Mouse (Mus musculus) CD8-positive naive resting alpha-beta T cell, adult 57 days (primary cell): ENCODE results near the gene Ptgdr. TPM values are rescaled to one million over a fixed set of nuclear protein-coding genes. Genes with fewer than 3 reads are reported as not detected.

ENCODE experiments used
- total RNA-seq: library from RNA; stranded (reverse); gene quantifications from one replicate; pipeline ENCODE4 v1.2.4, GENCODE M21; 2023

Ptgdr gene
- total RNA-seq, result not detected

DNA sequence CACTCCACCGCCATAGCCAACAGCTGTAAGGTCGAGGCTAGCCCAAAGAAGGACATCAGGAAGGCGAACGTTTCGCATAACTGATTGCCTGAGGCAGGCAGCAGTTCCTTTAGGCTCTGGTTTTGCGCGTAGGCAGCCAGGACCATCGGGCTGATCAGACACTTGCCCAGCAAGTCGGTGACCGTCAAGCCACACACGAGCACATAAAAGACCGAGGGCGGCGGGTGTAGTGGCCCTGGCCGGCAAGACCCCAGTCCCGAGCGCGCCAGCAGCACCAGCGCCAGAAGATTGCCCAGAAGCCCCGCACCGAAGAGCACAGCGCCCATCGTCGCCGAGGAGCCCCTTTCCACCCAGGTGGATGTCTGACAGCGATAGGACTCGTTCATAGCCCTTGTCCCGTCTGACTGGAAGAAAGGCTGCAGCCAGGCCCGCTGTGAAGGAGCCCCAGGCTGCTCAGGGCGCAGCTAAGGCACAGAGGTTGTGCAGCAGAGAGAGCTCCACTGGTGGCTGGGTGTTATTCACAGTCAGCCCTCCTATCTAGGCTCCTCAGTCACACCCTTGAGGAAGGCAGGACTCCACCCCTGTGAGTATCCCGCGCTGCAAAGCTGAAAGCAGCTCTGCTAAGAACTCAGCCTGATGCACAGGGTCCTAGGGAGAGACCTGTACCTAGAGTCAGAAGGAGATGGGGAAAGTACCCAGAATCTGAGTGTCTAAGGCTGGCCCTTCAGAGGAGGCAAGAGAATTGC lies at the start of gene Ptgdr:
Ptgdr (minus strand) TSS at position 508 of the 746 bp plus-strand sequence.

Other genes starting within 250 kb of the Ptgdr start
- gene Gm5624, start 231.4 kb downstream of the Ptgdr start, total RNA-seq, result not detected
- gene Gm8257, start 152.9 kb downstream of the Ptgdr start, total RNA-seq, result not detected
- not detected for gene Gm8267, start 109.0 kb downstream of the Ptgdr start, total RNA-seq
- gene Ptger2, start 128.8 kb upstream of the Ptgdr start, total RNA-seq, result 2.8 TPM